Mouse (Mus musculus): ENCODE measurements around the gene Elac2. TPM values are rescaled to one million over a fixed set of nuclear protein-coding genes. Genes with fewer than 3 reads are reported as not detected.

The Elac2 gene
- total RNA-seq, 1 experiment = 124 TPM

- H3K4me1 ChIP-seq (ENCODE audit: control insufficient read depth in 2 of 2, insufficient read depth in 2 of 2, low read length in 2 of 2, poor library complexity in 1 of 2) = no peaks in the 10 kb centered on the region
- no peak overlapping the region for H3K9ac ChIP-seq (ENCODE audit: insufficient read depth, low read depth, low read length, poor library complexity, severe bottlenecking)
- no peak for TF ChIP-seq CHD2 (IDR thresholded peaks at IDR 0.05; ENCODE audit: low read depth, low read length)
- TF ChIP-seq ZC3H11A (IDR thresholded peaks at IDR 0.05; ENCODE audit: borderline replicate concordance, low read depth, low read length) = peak; percentile 80
- in situ Hi-C loops (cut with MboI; ENCODE audit: low sequenced_read_pairs in 2 of 2, unreplicated experiment in 2 of 2) = no loop called here
- peak; percentile 58 for DNase-seq (ENCODE audit: low read depth, low spot score)
- H3K36me3 ChIP-seq (ENCODE audit: control insufficient read depth, insufficient read depth, low read length, poor library complexity, severe bottlenecking) = no peaks in the 10 kb centered on the region
- H3K9me3 ChIP-seq (ENCODE audit: control insufficient read depth, insufficient read depth, low read depth, low read length) = no peaks in the 10 kb centered on the region
- H3K27ac ChIP-seq (ENCODE audit: insufficient read depth, low read depth, low read length, poor library complexity, severe bottlenecking) = no peak overlapping the region
- H3K4me3 ChIP-seq (ENCODE audit: insufficient read depth in 1 of 2, low read depth in 1 of 2, low read length in 2 of 2, poor library complexity in 1 of 2, severe bottlenecking in 1 of 2) = no peak overlapping the region
These were observed 10.3 kb upstream of the Elac2 start for GRCm38 (mm10) chr11:64968507-64968906.

GRCm38 (mm10) chr11:64968939-64969342 is 9.9 kb upstream of the Elac2 start:
- Histone ChIP-seq H3K36me3 (ENCODE audit: control insufficient read depth, insufficient read depth, low read length, poor library complexity, severe bottlenecking) (no peaks in the 10 kb centered on the region), H3K9me3 (ENCODE audit: control insufficient read depth, insufficient read depth, low read depth, low read length) (no peaks in the 10 kb centered on the region), H3K9ac (ENCODE audit: insufficient read depth, low read depth, low read length, poor library complexity, severe bottlenecking) (no peak overlapping the region), H3K4me1 (ENCODE audit: control insufficient read depth in 2 of 2, insufficient read depth in 2 of 2, low read length in 2 of 2, poor library complexity in 1 of 2) (no peaks in the 10 kb centered on the region), H3K4me3 (ENCODE audit: insufficient read depth in 1 of 2, low read depth in 1 of 2, low read length in 2 of 2, poor library complexity in 1 of 2, severe bottlenecking in 1 of 2) (no peak overlapping the region), H3K27ac (ENCODE audit: insufficient read depth, low read depth, low read length, poor library complexity, severe bottlenecking) (no peak overlapping the region)
- DNase-seq (ENCODE audit: low read depth, low spot score) = no peak
- TF ChIP-seq HCFC1 (IDR thresholded peaks at IDR 0.05; ENCODE audit: borderline replicate concordance, insufficient read depth, low read length) (no peak), CHD2 (IDR thresholded peaks at IDR 0.05; ENCODE audit: low read depth, low read length) (no peak), MAFK (IDR thresholded peaks at IDR 0.05; ENCODE audit: insufficient read depth, low read depth, low read length) (no peak), ZC3H11A (IDR thresholded peaks at IDR 0.05; ENCODE audit: borderline replicate concordance, low read depth, low read length) (no peak), ZNF384 (IDR thresholded peaks at IDR 0.05; ENCODE audit: low read depth, low read length) (no peak)
- in situ Hi-C loops (cut with MboI; ENCODE audit: low sequenced_read_pairs in 2 of 2, unreplicated experiment in 2 of 2) = no loop called here

GRCm38 (mm10) chr11:64971471-64971988 is 7.3 kb upstream of the Elac2 start:
- no peak for TF ChIP-seq MAFK (IDR thresholded peaks at IDR 0.05; ENCODE audit: insufficient read depth, low read depth, low read length)
- TF ChIP-seq ZC3H11A (IDR thresholded peaks at IDR 0.05; ENCODE audit: borderline replicate concordance, low read depth, low read length) = no peak
- no peak for TF ChIP-seq HCFC1 (IDR thresholded peaks at IDR 0.05; ENCODE audit: borderline replicate concordance, insufficient read depth, low read length)
- no peak for TF ChIP-seq ZNF384 (IDR thresholded peaks at IDR 0.05; ENCODE audit: low read depth, low read length)
- no peak for TF ChIP-seq CHD2 (IDR thresholded peaks at IDR 0.05; ENCODE audit: low read depth, low read length)
- Histone ChIP-seq H3K4me1 (ENCODE audit: control insufficient read depth in 2 of 2, insufficient read depth in 2 of 2, low read length in 2 of 2, poor library complexity in 1 of 2) (no peaks in the 10 kb centered on the region), H3K36me3 (ENCODE audit: control insufficient read depth, insufficient read depth, low read length, poor library complexity, severe bottlenecking) (no peaks in the 10 kb centered on the region), H3K9me3 (ENCODE audit: control insufficient read depth, insufficient read depth, low read depth, low read length) (no peaks in the 10 kb centered on the region), H3K27ac (ENCODE audit: insufficient read depth, low read depth, low read length, poor library complexity, severe bottlenecking) (no peak overlapping the region), H3K4me3 (ENCODE audit: insufficient read depth in 1 of 2, low read depth in 1 of 2, low read length in 2 of 2, poor library complexity in 1 of 2, severe bottlenecking in 1 of 2) (no peak overlapping the region), H3K9ac (ENCODE audit: insufficient read depth, low read depth, low read length, poor library complexity, severe bottlenecking) (no peak overlapping the region)
- no peak for DNase-seq (ENCODE audit: low read depth, low spot score)
- in situ Hi-C loops (cut with MboI; ENCODE audit: low sequenced_read_pairs in 2 of 2, unreplicated experiment in 2 of 2) = no loop called here

GRCm38 (mm10) chr11:64972418-64972817 is 6.4 kb upstream of the Elac2 start:
- Histone ChIP-seq H3K4me3 (ENCODE audit: insufficient read depth in 1 of 2, low read depth in 1 of 2, low read length in 2 of 2, poor library complexity in 1 of 2, severe bottlenecking in 1 of 2) (no peak overlapping the region), H3K9ac (ENCODE audit: insufficient read depth, low read depth, low read length, poor library complexity, severe bottlenecking) (no peak overlapping the region), H3K9me3 (ENCODE audit: control insufficient read depth, insufficient read depth, low read depth, low read length) (no peaks in the 10 kb centered on the region), H3K4me1 (ENCODE audit: control insufficient read depth in 2 of 2, insufficient read depth in 2 of 2, low read length in 2 of 2, poor library complexity in 1 of 2) (no peaks in the 10 kb centered on the region), H3K27ac (ENCODE audit: insufficient read depth, low read depth, low read length, poor library complexity, severe bottlenecking) (no peak overlapping the region), H3K36me3 (ENCODE audit: control insufficient read depth, insufficient read depth, low read length, poor library complexity, severe bottlenecking) (no peaks in the 10 kb centered on the region)
- no peak for TF ChIP-seq CHD2 (IDR thresholded peaks at IDR 0.05; ENCODE audit: low read depth, low read length)
- TF ChIP-seq HCFC1 (IDR thresholded peaks at IDR 0.05; ENCODE audit: borderline replicate concordance, insufficient read depth, low read length) = no peak
- TF ChIP-seq ZC3H11A (IDR thresholded peaks at IDR 0.05; ENCODE audit: borderline replicate concordance, low read depth, low read length) = no peak
- no peak for TF ChIP-seq MAFK (IDR thresholded peaks at IDR 0.05; ENCODE audit: insufficient read depth, low read depth, low read length)
- no peak for TF ChIP-seq ZNF384 (IDR thresholded peaks at IDR 0.05; ENCODE audit: low read depth, low read length)
- DNase-seq (ENCODE audit: low read depth, low spot score) = no peak
- in situ Hi-C loops (cut with MboI; ENCODE audit: low sequenced_read_pairs in 2 of 2, unreplicated experiment in 2 of 2) = no loop called here

- Histone ChIP-seq H3K36me3 (ENCODE audit: control insufficient read depth, insufficient read depth, low read length, poor library complexity, severe bottlenecking) (peaks cover 19% of the 10 kb centered on the region), H3K9me3 (ENCODE audit: control insufficient read depth, insufficient read depth, low read depth, low read length) (no peaks in the 10 kb centered on the region), H3K9ac (ENCODE audit: insufficient read depth, low read depth, low read length, poor library complexity, severe bottlenecking) (peak overlapping the region; percentile 75), H3K4me3 (ENCODE audit: insufficient read depth in 1 of 2, low read depth in 1 of 2, low read length in 2 of 2, poor library complexity in 1 of 2, severe bottlenecking in 1 of 2) (peak overlapping the region; percentile 75 to 94), H3K27ac (ENCODE audit: insufficient read depth, low read depth, low read length, poor library complexity, severe bottlenecking) (no peak overlapping the region), H3K4me1 (ENCODE audit: control insufficient read depth in 2 of 2, insufficient read depth in 2 of 2, low read length in 2 of 2, poor library complexity in 1 of 2) (peaks cover 2 to 3% of the 10 kb centered on the region in 2 experiments; a peak in 2 of 4 replicates)
- TF ChIP-seq ZNF384 (IDR thresholded peaks at IDR 0.05; ENCODE audit: low read depth, low read length) (no peak), CHD2 (IDR thresholded peaks at IDR 0.05; ENCODE audit: low read depth, low read length) (no peak), ZC3H11A (IDR thresholded peaks at IDR 0.05; ENCODE audit: borderline replicate concordance, low read depth, low read length) (no peak)
- in situ Hi-C loops (cut with MboI; ENCODE audit: low sequenced_read_pairs in 2 of 2, unreplicated experiment in 2 of 2) = no loop called here
- DNase-seq (ENCODE audit: low read depth, low spot score) = no peak
These were observed 629 bp downstream of the Elac2 start for GRCm38 (mm10) chr11:64979489-64979845.
